Mouse (Mus musculus) neural tube, embryonic 14.5 days (tissue): ENCODE data around the gene Kcnj16. TPM values are rescaled to one million over a fixed set of nuclear protein-coding genes. Genes with fewer than 3 reads are reported as not detected.

Experiments
- ATAC-seq: fragments of 200-750 bp; cut with Nextera tagmentation; 2 replicates; pipeline ENCODE4 v1.8.0; 2017; ENCODE audit warnings: low read depth, mild to moderate bottlenecking, moderate TSS enrichment, moderate library complexity
- H3K27ac ChIP-seq: fragments of 300-500 bp; sonication (generic); 2 replicates; pipeline ENCODE4 v1.5.1; 2014; ENCODE audit warnings: low read depth, mild to moderate bottlenecking, control low read depth, low read length, moderate library complexity, mixed read lengths
- H3K27me3 ChIP-seq: fragments of 300-500 bp; sonication (generic); 2 replicates; pipeline ENCODE4 v1.6.1; 2014; ENCODE audit warnings: low read length; ENCODE audit not compliant: control insufficient read depth, insufficient read depth
- H3K36me3 ChIP-seq: fragments of 300-500 bp; sonication (generic); 2 replicates; pipeline ENCODE4 v1.6.1; 2014; ENCODE audit warnings: low read length, mixed read lengths; ENCODE audit not compliant: control insufficient read depth, insufficient read depth
- H3K4me1 ChIP-seq: fragments of 300-500 bp; sonication (generic); 2 replicates; pipeline ENCODE4 v1.6.1; 2014; ENCODE audit warnings: low read length; ENCODE audit not compliant: control insufficient read depth, insufficient read depth
- H3K4me2 ChIP-seq: fragments of 300-500 bp; sonication (generic); 2 replicates; pipeline ENCODE4 v1.6.1; 2014; ENCODE audit warnings: mild to moderate bottlenecking, low read depth, low read length, control low read depth
- H3K4me3 ChIP-seq: fragments of 300-500 bp; sonication (generic); 2 replicates; pipeline ENCODE4 v1.5.1; 2014; ENCODE audit warnings: low read depth, low read length, control low read depth, mixed read lengths
- H3K9ac ChIP-seq: fragments of 300-500 bp; sonication (generic); replicated peaks from 2 replicates; pipeline ENCODE4 v1.6.1; 2014; ENCODE audit warnings: low read depth, mild to moderate bottlenecking, control low read depth, low read length, mixed read lengths
- H3K9me3 ChIP-seq: fragments of 300-500 bp; sonication (generic); 2 replicates; pipeline ENCODE4 v1.6.1; 2016; ENCODE audit warnings: low read length; ENCODE audit not compliant: control insufficient read depth
- WGBS: fragments of 180-500 bp; shearing (Covaris S2); extraction: QIAGEN DNeasy Blood & Tissue Kit; methylation state at CpG from one replicate; pipeline ENCODE4 v1.1.7; 2014; 5-methylcytosine and 5-hydroxymethylcytosine counted together
- polyA plus RNA-seq: library from polyadenylated mRNA; unstranded; fragments of >200 nt; fragmentation: Nextera tagmentation; extraction: Ambion mirVana; gene quantifications from 2 replicates; pipeline ENCODE4 v1.2.1, GENCODE M21; 2014

Gene Kcnj16
- polyA plus RNA-seq, 1 experiment from 2014 or later = 4.1 TPM

- Histone ChIP-seq H3K9me3 (no peaks in the 10 kb centered on the region), H3K4me2 (no peak overlapping the region), H3K36me3 (no peaks in the 10 kb centered on the region), H3K4me3 (no peak overlapping the region), H3K4me1 (no peaks in the 10 kb centered on the region), H3K9ac (no peak overlapping the region), H3K27me3 (no peaks in the 10 kb centered on the region), H3K27ac (no peak overlapping the region)
- ATAC-seq = no peak
- WGBS = 75% methylated on average over 1 of the region's 1 CpGs
These were observed 17.7 kb downstream of the Kcnj16 start for GRCm38 (mm10) chr11:110985508-110985907.

GRCm38 (mm10) chr11:110985949-110986348 is 18.1 kb downstream of the Kcnj16 start:
- no peaks in the 10 kb centered on the region for H3K4me1 ChIP-seq
- H3K9me3 ChIP-seq = no peaks in the 10 kb centered on the region
- 40% methylated on average over 3 of the region's 3 CpGs for WGBS
- no peak overlapping the region for H3K27ac ChIP-seq
- H3K36me3 ChIP-seq = no peaks in the 10 kb centered on the region
- no peak overlapping the region for H3K4me2 ChIP-seq
- no peaks in the 10 kb centered on the region for H3K27me3 ChIP-seq
- no peak overlapping the region for H3K4me3 ChIP-seq
- no peak overlapping the region for H3K9ac ChIP-seq
- no peak for ATAC-seq

GRCm38 (mm10) chr11:110993616-110994015 is 25.8 kb downstream of the Kcnj16 start:
- H3K9me3 ChIP-seq = no peaks in the 10 kb centered on the region
- 74% methylated on average over 4 of the region's 4 CpGs for WGBS

GRCm38 (mm10) chr11:110997211-110997610 is 29.4 kb downstream of the Kcnj16 start:
- no peak for ATAC-seq
- H3K4me2 ChIP-seq = no peak overlapping the region
- no peak overlapping the region; the same call in 1 of the 2 replicates for H3K27ac ChIP-seq

More at GRCm38 (mm10) chr11:110993616-110994015, 25.8 kb downstream of the Kcnj16 start:
- H3K27ac ChIP-seq = no peak overlapping the region
- no peaks in the 10 kb centered on the region for H3K27me3 ChIP-seq
- H3K4me1 ChIP-seq = no peaks in the 10 kb centered on the region
- no peak overlapping the region for H3K4me3 ChIP-seq
- no peak overlapping the region for H3K9ac ChIP-seq
- ATAC-seq = no peak
- H3K4me2 ChIP-seq = no peak overlapping the region
- no peaks in the 10 kb centered on the region for H3K36me3 ChIP-seq

GRCm38 (mm10) chr11:111005103-111005502 is 37.3 kb downstream of the Kcnj16 start:
- no peak overlapping the region for H3K27ac ChIP-seq
- H3K4me1 ChIP-seq = no peaks in the 10 kb centered on the region
- no peak overlapping the region for H3K4me3 ChIP-seq
- H3K9me3 ChIP-seq = no peaks in the 10 kb centered on the region
- 79% methylated on average over 3 of the region's 3 CpGs for WGBS
- H3K4me2 ChIP-seq = no peak overlapping the region
- no peak overlapping the region for H3K9ac ChIP-seq
- no peak for ATAC-seq
- no peaks in the 10 kb centered on the region for H3K27me3 ChIP-seq
- no peaks in the 10 kb centered on the region for H3K36me3 ChIP-seq

More at GRCm38 (mm10) chr11:110997211-110997610, 29.4 kb downstream of the Kcnj16 start:
- Histone ChIP-seq H3K9me3 (no peaks in the 10 kb centered on the region), H3K27me3 (no peaks in the 10 kb centered on the region), H3K36me3 (no peaks in the 10 kb centered on the region), H3K9ac (no peak overlapping the region), H3K4me3 (no peak overlapping the region), H3K4me1 (no peaks in the 10 kb centered on the region)
- WGBS = 64% methylated on average over 9 of the region's 9 CpGs

- 83% methylated on average over 3 of the region's 3 CpGs for WGBS
These were observed 41.6 kb downstream of the Kcnj16 start for GRCm38 (mm10) chr11:111009471-111009870.

GRCm38 (mm10) chr11:111016206-111016605 is 48.4 kb downstream of the Kcnj16 start:
- no peaks in the 10 kb centered on the region for H3K27me3 ChIP-seq
- no peak overlapping the region for H3K4me3 ChIP-seq
- H3K4me1 ChIP-seq = no peaks in the 10 kb centered on the region
- H3K36me3 ChIP-seq = no peaks in the 10 kb centered on the region
- no peak overlapping the region for H3K27ac ChIP-seq
- no peak for ATAC-seq
- no peak overlapping the region for H3K4me2 ChIP-seq
- no peak overlapping the region for H3K9ac ChIP-seq
- 94% methylated on average over 3 of the region's 3 CpGs for WGBS
- H3K9me3 ChIP-seq = no peaks in the 10 kb centered on the region

More at GRCm38 (mm10) chr11:111009471-111009870, 41.6 kb downstream of the Kcnj16 start:
- no peaks in the 10 kb centered on the region for H3K27me3 ChIP-seq
- no peak for ATAC-seq
- H3K4me3 ChIP-seq = no peak overlapping the region
- no peak overlapping the region for H3K4me2 ChIP-seq
- no peaks in the 10 kb centered on the region for H3K9me3 ChIP-seq
- H3K36me3 ChIP-seq = no peaks in the 10 kb centered on the region
- no peaks in the 10 kb centered on the region for H3K4me1 ChIP-seq
- H3K9ac ChIP-seq = no peak overlapping the region
- no peak overlapping the region for H3K27ac ChIP-seq

- Histone ChIP-seq H3K36me3 (no peaks in the 10 kb centered on the region), H3K4me2 (no peak overlapping the region), H3K9me3 (no peaks in the 10 kb centered on the region), H3K27ac (no peak overlapping the region), H3K9ac (no peak overlapping the region), H3K4me3 (no peak overlapping the region), H3K4me1 (no peaks in the 10 kb centered on the region), H3K27me3 (no peaks in the 10 kb centered on the region)
- ATAC-seq = no peak
- 32% methylated on average over 2 of the region's 2 CpGs for WGBS
These were observed 52.4 kb downstream of the Kcnj16 start for GRCm38 (mm10) chr11:111020211-111020610.

- whole genome bisulfite sequencing = 45% methylated on average over 8 of the region's 8 CpGs
- no peak overlapping the region for H3K4me2 ChIP-seq
- no peaks in the 10 kb centered on the region for H3K4me1 ChIP-seq
- no peaks in the 10 kb centered on the region for H3K36me3 ChIP-seq
- no peak overlapping the region for H3K4me3 ChIP-seq
- no peak for ATAC-seq
- no peak overlapping the region for H3K9ac ChIP-seq
- no peak overlapping the region for H3K27ac ChIP-seq
- H3K27me3 ChIP-seq = no peaks in the 10 kb centered on the region
- H3K9me3 ChIP-seq = no peaks in the 10 kb centered on the region
These were observed 54.9 kb downstream of the Kcnj16 start for GRCm38 (mm10) chr11:111022681-111023281.
